In the genomic region with DNA sequence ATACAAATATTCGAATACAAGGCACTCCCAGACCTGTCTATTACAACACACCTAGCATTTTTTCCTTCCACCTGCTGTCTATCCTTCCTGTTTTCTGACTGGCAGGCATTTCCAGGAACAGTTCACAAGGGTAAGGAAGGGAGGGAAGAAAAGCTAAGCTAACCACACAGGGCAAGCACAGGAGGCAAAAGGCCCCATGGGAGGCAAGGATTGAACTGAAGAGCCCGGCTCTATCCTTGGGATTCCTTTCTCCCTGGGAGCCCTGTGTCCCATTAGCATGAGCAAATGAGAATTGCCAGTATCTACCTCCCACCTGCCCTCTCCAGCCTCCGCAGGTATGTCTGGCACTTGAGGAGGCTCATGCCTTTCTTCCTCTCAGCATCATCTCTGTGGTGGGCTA, we compare ENCODE assay signal across 32 mouse cellular contexts. TPM values are rescaled to one million over a fixed set of nuclear protein-coding genes. Genes with fewer than 3 reads are reported as not detected.
"Had no signal": no experiment of that assay in that cellular context is flagged by ENCODE, and none has a peak within 500 bp of the region (broad histone marks: within the 10 kb centered on the region; RNA-seq: fewer than 3 reads in every experiment).

No protein-coding gene starts in this region.

- H3K4me1 ChIP-seq: limb, embryonic 10.5 days; limb, embryonic 12.5 days; limb, embryonic 13.5 days; limb, embryonic 15.5 days; liver, embryonic 12.5 days; liver, embryonic 13.5 days; liver, embryonic 15.5 days; lung, embryonic 15.5 days; megakaryocyte, embryonic 14.5 days; midbrain, embryonic 12.5 days; midbrain, embryonic 15.5 days; neural tube, embryonic 12.5 days had no signal

- H3K9ac ChIP-seq: limb, embryonic 12.5 days; limb, embryonic 13.5 days; limb, embryonic 15.5 days; liver, embryonic 12.5 days; liver, embryonic 13.5 days; liver, embryonic 14.5 days; liver, embryonic 15.5 days; liver, postnatal 0 days; lung, embryonic 14.5 days; lung, embryonic 15.5 days; midbrain, embryonic 12.5 days; midbrain, embryonic 15.5 days; neural tube, embryonic 12.5 days had no signal

- ATAC-seq: liver, embryonic 12.5 days; liver, postnatal 0 days; lung, postnatal 0 days; midbrain, embryonic 15.5 days; midbrain, embryonic 16.5 days had no signal

- H3K36me3 ChIP-seq: limb, embryonic 10.5 days; limb, embryonic 12.5 days; limb, embryonic 13.5 days; limb, embryonic 15.5 days; liver, embryonic 12.5 days; liver, embryonic 13.5 days; liver, embryonic 15.5 days; lung, embryonic 15.5 days; midbrain, embryonic 10.5 days; midbrain, embryonic 12.5 days; midbrain, embryonic 15.5 days; neural tube, embryonic 12.5 days had no signal

- H3K9me3 ChIP-seq: limb, embryonic 10.5 days; limb, embryonic 12.5 days; limb, embryonic 13.5 days; limb, embryonic 15.5 days; liver, embryonic 12.5 days; liver, embryonic 13.5 days; liver, embryonic 15.5 days; lung, embryonic 15.5 days; megakaryocyte, embryonic 14.5 days; midbrain, embryonic 10.5 days; midbrain, embryonic 12.5 days; midbrain, embryonic 15.5 days; neural tube, embryonic 12.5 days had no signal

- DNase-seq: left cerebral cortex, postnatal 4 days; liver; liver, embryonic 13.5 days; liver, postnatal 0 days; lung, adult 18-20 months; lung, adult 2 months; lung, embryonic 14.5 days; lung, postnatal 10 days; lung, postnatal 14 days; lung, postnatal 36 days; lung, postnatal 4 days; midbrain, embryonic 14.5 days had no signal

- H3K27ac ChIP-seq: limb, embryonic 10.5 days; limb, embryonic 12.5 days; limb, embryonic 13.5 days; limb, embryonic 15.5 days; liver, embryonic 12.5 days; liver, embryonic 13.5 days; liver, embryonic 14.5 days; liver, embryonic 15.5 days; lung, embryonic 15.5 days; macrophage; midbrain, embryonic 10.5 days; midbrain, embryonic 12.5 days; midbrain, embryonic 15.5 days; neural tube, embryonic 12.5 days had no signal

- H3K4me2 ChIP-seq: limb, embryonic 12.5 days; limb, embryonic 13.5 days; limb, embryonic 15.5 days; liver, embryonic 11.5 days; liver, embryonic 12.5 days; liver, embryonic 13.5 days; liver, embryonic 15.5 days; lung, embryonic 14.5 days; lung, embryonic 15.5 days; midbrain, embryonic 11.5 days; midbrain, embryonic 12.5 days; midbrain, embryonic 15.5 days; neural tube, embryonic 12.5 days had no signal

- H3K27me3 ChIP-seq: limb, embryonic 13.5 days; limb, embryonic 15.5 days; liver, embryonic 12.5 days; lung, embryonic 15.5 days; midbrain, embryonic 12.5 days; midbrain, embryonic 15.5 days; neural tube, embryonic 12.5 days had no signal

- H3K4me3 ChIP-seq: limb, embryonic 10.5 days; limb, embryonic 12.5 days; limb, embryonic 13.5 days; limb, embryonic 15.5 days; liver, embryonic 12.5 days; liver, embryonic 13.5 days; liver, embryonic 15.5 days; lung, embryonic 15.5 days; megakaryocyte, embryonic 14.5 days; midbrain, embryonic 10.5 days; midbrain, embryonic 12.5 days; midbrain, embryonic 15.5 days; myocyte; neural tube, embryonic 12.5 days had no signal

RNA-seq across cellular contexts. Expression of gene Plxna4, which starts 17.6 kb away (rescaled TPM):
- total RNA-seq: monocyte, adult 5-6 weeks had no signal
